Mouse (Mus musculus): ENCODE results near the gene Vmn1r197. TPM values are rescaled to one million over a fixed set of nuclear protein-coding genes. Genes with fewer than 3 reads are reported as not detected.
"Not testable (repeated sequence)": the region's sequence is repeated elsewhere in the genome, so short reads cannot be mapped to it uniquely, and the experiment has no call there.

Vmn1r197 gene
- total and polyA plus RNA-seq, 2 experiments = not detected

DNA sequence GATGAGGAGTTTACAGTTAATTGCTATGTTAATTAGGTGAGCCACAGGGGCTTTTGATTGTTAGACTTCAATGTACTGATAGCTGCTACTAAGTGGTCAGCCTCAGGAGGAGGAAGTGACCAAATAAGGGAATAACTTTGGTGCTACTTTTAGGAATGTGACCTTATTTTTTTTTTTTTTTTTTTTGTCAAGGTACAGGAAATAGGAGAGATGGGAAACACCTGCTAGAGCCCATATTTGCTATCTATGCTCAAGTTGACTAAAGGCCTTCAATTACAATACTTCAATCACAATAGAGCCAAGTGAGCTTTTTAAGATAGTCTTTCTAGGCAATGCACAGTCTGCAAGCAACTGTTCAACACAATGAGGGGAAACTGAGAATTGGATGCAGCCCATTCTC, 4.3 kb upstream of the Vmn1r197 start:
- Histone ChIP-seq H3K79me2 (ENCODE audit: control insufficient read depth, insufficient read depth, low read length) (no peaks in the 10 kb centered on the region), H3K4me1 (ENCODE audit: control insufficient read depth, insufficient read depth, low read length) (no peaks in the 10 kb centered on the region), H3K27me3 (ENCODE audit: control insufficient read depth, insufficient read depth, low read length) (no peaks in the 10 kb centered on the region), H3K4me3 (ENCODE audit: insufficient read depth, low read depth, low read length) (no peak overlapping the region), H3K36me3 (ENCODE audit: control insufficient read depth, insufficient read depth, low read length) (no peaks in the 10 kb centered on the region), H3K27ac (replicated peaks; ENCODE audit: insufficient read depth, low read depth, low read length) (no peak overlapping the region), H3K9ac (ENCODE audit: low read depth, low read length) (no peak overlapping the region)
- no peak for DNase-seq (ENCODE audit: extremely low read depth, low read depth, low spot score)
- TF ChIP-seq POLR2A (IDR thresholded peaks at IDR 0.05; ENCODE audit: extremely low read depth, insufficient read depth, low read length) = no peak
- TF ChIP-seq CTCF (IDR thresholded peaks at IDR 0.05; ENCODE audit: low read depth, low read length) = no peak

GRCm38 (mm10) chr13:22333269-22333668, 8.9 kb downstream of the Vmn1r197 start:
- 59% methylated on average over 2 of the region's 2 CpGs for WGBS
- no peak for DNase-seq (ENCODE audit: extremely low read depth, low read depth, low spot score)
- no peak for TF ChIP-seq CTCF (IDR thresholded peaks at IDR 0.05; ENCODE audit: low read depth, low read length)
- TF ChIP-seq POLR2A (IDR thresholded peaks at IDR 0.05; ENCODE audit: extremely low read depth, insufficient read depth, low read length) = no peak
- Histone ChIP-seq H3K79me2 (ENCODE audit: control insufficient read depth, insufficient read depth, low read length) (no peaks in the 10 kb centered on the region), H3K27ac (replicated peaks; ENCODE audit: insufficient read depth, low read depth, low read length) (no peak overlapping the region), H3K4me1 (ENCODE audit: control insufficient read depth, insufficient read depth, low read length) (no peaks in the 10 kb centered on the region), H3K27me3 (ENCODE audit: control insufficient read depth, insufficient read depth, low read length) (no peaks in the 10 kb centered on the region), H3K36me3 (ENCODE audit: control insufficient read depth, insufficient read depth, low read length) (no peaks in the 10 kb centered on the region), H3K9ac (ENCODE audit: low read depth, low read length) (no peak overlapping the region), H3K4me3 (ENCODE audit: insufficient read depth, low read depth, low read length) (no peak overlapping the region)

DNA sequence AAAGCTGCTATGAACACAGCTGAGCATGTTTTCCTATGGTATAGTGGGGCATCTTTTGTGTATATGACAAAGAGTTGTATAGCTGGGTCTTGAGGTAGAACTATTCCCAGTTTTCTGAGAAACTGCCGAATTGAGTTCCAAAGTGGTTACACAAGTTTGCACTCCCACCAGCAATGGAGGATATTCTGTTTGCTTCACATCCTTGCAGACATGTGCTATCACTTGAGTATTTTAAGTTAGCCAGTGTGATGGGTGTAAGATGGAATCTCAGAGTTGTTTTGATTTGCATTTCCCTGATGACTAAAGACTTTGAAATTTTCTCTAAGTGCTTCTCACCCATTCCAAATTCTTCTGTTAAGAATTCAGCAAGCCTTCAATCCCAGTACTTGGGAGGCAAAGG, 11.2 kb downstream of the Vmn1r197 start:
- Histone ChIP-seq H3K27me3 (ENCODE audit: control insufficient read depth, insufficient read depth, low read length) (no peaks in the 10 kb centered on the region), H3K27ac (replicated peaks; ENCODE audit: insufficient read depth, low read depth, low read length) (no peak overlapping the region), H3K79me2 (ENCODE audit: control insufficient read depth, insufficient read depth, low read length) (no peaks in the 10 kb centered on the region), H3K9ac (ENCODE audit: low read depth, low read length) (no peak overlapping the region), H3K4me1 (ENCODE audit: control insufficient read depth, insufficient read depth, low read length) (no peaks in the 10 kb centered on the region), H3K36me3 (ENCODE audit: control insufficient read depth, insufficient read depth, low read length) (no peaks in the 10 kb centered on the region), H3K4me3 (ENCODE audit: insufficient read depth, low read depth, low read length) (no peak overlapping the region)
- TF ChIP-seq POLR2A (IDR thresholded peaks at IDR 0.05; ENCODE audit: extremely low read depth, insufficient read depth, low read length) = no peak
- TF ChIP-seq CTCF (IDR thresholded peaks at IDR 0.05; ENCODE audit: low read depth, low read length) = no peak
- WGBS = 83% methylated on average over 1 of the region's 1 CpGs
- DNase-seq (ENCODE audit: extremely low read depth, low read depth, low spot score) = no peak

- Histone ChIP-seq H3K27me3 (ENCODE audit: control insufficient read depth, insufficient read depth, low read length) (no peaks in the 10 kb centered on the region), H3K27ac (replicated peaks; ENCODE audit: insufficient read depth, low read depth, low read length) (no peak within 1 kb of the TSS), H3K9ac (ENCODE audit: low read depth, low read length) (no peak within 1 kb of the TSS), H3K79me2 (ENCODE audit: control insufficient read depth, insufficient read depth, low read length) (no peaks in the 10 kb centered on the region), H3K4me3 (ENCODE audit: insufficient read depth, low read depth, low read length) (no peak within 1 kb of the TSS), H3K4me1 (ENCODE audit: control insufficient read depth, insufficient read depth, low read length) (no peaks in the 10 kb centered on the region), H3K36me3 (ENCODE audit: control insufficient read depth, insufficient read depth, low read length) (no peaks in the 10 kb centered on the region)
- no peak for DNase-seq (ENCODE audit: extremely low read depth, low read depth, low spot score)
- TF ChIP-seq POLR2A (IDR thresholded peaks at IDR 0.05; ENCODE audit: extremely low read depth, insufficient read depth, low read length) (no peak), CTCF (IDR thresholded peaks at IDR 0.05; ENCODE audit: low read depth, low read length) (no peak)
- WGBS = 36% methylated on average over 1 of the region's 1 CpGs
Measured at GRCm38 (mm10) chr13:22350064-22350463, 25.7 kb downstream of the Vmn1r197 start, which contains the start of gene Vmn1r198. Gene Vmn1r198, plus strand, starts transcription at chr13:22350364.

- Histone ChIP-seq H3K4me1 (ENCODE audit: control insufficient read depth, insufficient read depth, low read length) (no peaks in the 10 kb centered on the region), H3K27ac (replicated peaks; ENCODE audit: insufficient read depth, low read depth, low read length) (no peak overlapping the region), H3K27me3 (ENCODE audit: control insufficient read depth, insufficient read depth, low read length) (no peaks in the 10 kb centered on the region), H3K36me3 (ENCODE audit: control insufficient read depth, insufficient read depth, low read length) (no peaks in the 10 kb centered on the region), H3K79me2 (ENCODE audit: control insufficient read depth, insufficient read depth, low read length) (no peaks in the 10 kb centered on the region), H3K9ac (ENCODE audit: low read depth, low read length) (no peak overlapping the region), H3K4me3 (ENCODE audit: insufficient read depth, low read depth, low read length) (no peak overlapping the region)
- TF ChIP-seq POLR2A (IDR thresholded peaks at IDR 0.05; ENCODE audit: extremely low read depth, insufficient read depth, low read length) = no peak
- TF ChIP-seq CTCF (IDR thresholded peaks at IDR 0.05; ENCODE audit: low read depth, low read length) = no peak
- 66% methylated on average over 1 of the region's 1 CpGs for WGBS
- DNase-seq (ENCODE audit: extremely low read depth, low read depth, low spot score) = no peak
Measured at GRCm38 (mm10) chr13:22350813-22351212, 26.4 kb downstream of the Vmn1r197 start.

DNA sequence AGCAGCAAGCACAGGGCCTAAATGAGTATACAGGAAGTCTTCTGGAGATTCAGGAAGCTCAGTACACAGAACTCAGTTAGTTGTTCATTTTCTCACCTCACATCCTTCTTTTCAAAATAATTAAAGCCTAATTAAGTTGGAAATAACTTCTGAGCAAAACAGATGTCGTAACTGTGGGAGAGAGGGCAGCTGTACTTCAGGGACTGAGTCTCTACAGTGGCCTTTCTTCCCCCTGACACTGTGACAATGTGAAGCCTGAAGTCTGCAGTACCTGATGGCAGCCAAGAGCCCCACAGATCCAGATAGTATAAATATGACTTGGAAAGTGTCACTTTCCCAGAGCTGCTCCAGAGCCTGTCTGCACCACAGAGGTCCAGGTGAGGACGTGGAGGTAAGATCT, 55.1 kb downstream of the Vmn1r197 start, which contains the start of gene Vmn1r199:
Gene Vmn1r199 (plus strand): TSS at position 301 of the 400 bp plus-strand sequence.
- WGBS = 64% methylated on average over 2 of the region's 2 CpGs
- Histone ChIP-seq H3K4me3 (ENCODE audit: insufficient read depth, low read depth, low read length) (no peak within 1 kb of the TSS), H3K4me1 (ENCODE audit: control insufficient read depth, insufficient read depth, low read length) (no peaks in the 10 kb centered on the region), H3K36me3 (ENCODE audit: control insufficient read depth, insufficient read depth, low read length) (no peaks in the 10 kb centered on the region), H3K27ac (replicated peaks; ENCODE audit: insufficient read depth, low read depth, low read length) (no peak within 1 kb of the TSS), H3K27me3 (ENCODE audit: control insufficient read depth, insufficient read depth, low read length) (no peaks in the 10 kb centered on the region), H3K9ac (ENCODE audit: low read depth, low read length) (no peak within 1 kb of the TSS), H3K79me2 (ENCODE audit: control insufficient read depth, insufficient read depth, low read length) (no peaks in the 10 kb centered on the region)
- TF ChIP-seq POLR2A (IDR thresholded peaks at IDR 0.05; ENCODE audit: extremely low read depth, insufficient read depth, low read length) (no peak), CTCF (IDR thresholded peaks at IDR 0.05; ENCODE audit: low read depth, low read length) (no peak)
- DNase-seq (ENCODE audit: extremely low read depth, low read depth, low spot score) = no peak

DNA sequence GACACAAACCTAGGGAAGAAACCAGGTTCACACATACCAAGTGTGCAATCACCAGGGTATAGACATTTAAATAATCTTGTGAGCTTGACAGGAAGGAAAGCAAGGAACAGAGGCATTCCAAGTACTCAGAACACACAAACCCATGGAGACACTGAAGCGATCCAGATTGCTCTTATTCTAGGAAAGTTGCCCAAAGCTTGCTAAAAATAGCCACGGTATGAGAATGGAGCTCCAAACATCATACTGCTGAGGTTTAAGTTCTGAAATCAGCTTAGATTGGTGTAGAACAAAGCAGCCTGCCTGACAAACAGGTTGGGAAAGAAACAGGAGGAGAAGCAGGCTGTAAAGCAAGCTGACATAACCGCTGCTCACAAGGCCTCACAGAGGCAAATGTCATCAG, 56.7 kb downstream of the Vmn1r197 start:
- H3K4me3 ChIP-seq (ENCODE audit: insufficient read depth, low read depth, low read length); H3K27me3 ChIP-seq (ENCODE audit: control insufficient read depth, insufficient read depth, low read length); H3K27ac ChIP-seq (replicated peaks; ENCODE audit: insufficient read depth, low read depth, low read length); H3K9ac ChIP-seq (ENCODE audit: low read depth, low read length); H3K4me1 ChIP-seq (ENCODE audit: control insufficient read depth, insufficient read depth, low read length); H3K36me3 ChIP-seq (ENCODE audit: control insufficient read depth, insufficient read depth, low read length); DNase-seq (ENCODE audit: extremely low read depth, low read depth, low spot score); H3K79me2 ChIP-seq (ENCODE audit: control insufficient read depth, insufficient read depth, low read length): not testable (repeated sequence)
- WGBS = 54% methylated on average over 3 of the region's 3 CpGs

Data from liver, adult 2 months (tissue).